Mouse (Mus musculus) limb, embryonic 14.5 days (tissue): ENCODE results near the gene Dusp10. TPM values are rescaled to one million over a fixed set of nuclear protein-coding genes. Genes with fewer than 3 reads are reported as not detected.

Source experiments
- ATAC-seq: fragments of 200-750 bp; cut with Nextera tagmentation; 2 replicates; pipeline ENCODE4 v1.8.0; 2017; ENCODE audit warnings: low read depth, moderate number of reproducible peaks, moderate TSS enrichment; ENCODE audit not compliant: low FRiP score
- DNase-seq: peaks from one replicate; pipeline ENCODE4 v3.0.0-alpha.2; 2015; ENCODE audit warnings: low spot score
- H3K27ac ChIP-seq: fragments of 300-500 bp; sonication (generic); replicated peaks from 2 replicates; pipeline ENCODE4 v1.5.1; 2014; ENCODE audit warnings: low read depth, mild to moderate bottlenecking, low read length, moderate library complexity, mixed read lengths
- H3K27me3 ChIP-seq: fragments of 300-500 bp; sonication (generic); 2 replicates; pipeline ENCODE4 v1.6.1; 2014; ENCODE audit warnings: low read length, mixed read lengths; ENCODE audit not compliant: control insufficient read depth, insufficient read depth
- H3K36me3 ChIP-seq: fragments of 300-500 bp; sonication (generic); 2 replicates; pipeline ENCODE4 v1.6.1; 2014; ENCODE audit warnings: mild to moderate bottlenecking, low read length, moderate library complexity, mixed read lengths; ENCODE audit not compliant: control insufficient read depth, insufficient read depth
- H3K4me1 ChIP-seq: fragments of 300-500 bp; sonication (generic); 2 replicates; pipeline ENCODE4 v1.6.1; 2014; ENCODE audit warnings: antibody characterized with exemption, low read length, mixed read lengths; ENCODE audit not compliant: control insufficient read depth, insufficient read depth
- H3K4me2 ChIP-seq: fragments of 300-500 bp; sonication (generic); replicated peaks from 2 replicates; pipeline ENCODE4 v1.6.1; 2014; ENCODE audit warnings: low read depth, mild to moderate bottlenecking, low read length, moderate library complexity; ENCODE audit not compliant: severe bottlenecking
- H3K4me3 ChIP-seq: fragments of 300-500 bp; sonication (generic); replicated peaks from 2 replicates; pipeline ENCODE4 v1.5.1; 2014; ENCODE audit warnings: low read length
- H3K9ac ChIP-seq: fragments of 300-500 bp; sonication (generic); 2 replicates; pipeline ENCODE4 v1.6.1; 2014; ENCODE audit warnings: mild to moderate bottlenecking, low read depth, low read length, moderate library complexity; ENCODE audit not compliant: severe bottlenecking
- H3K9me3 ChIP-seq: fragments of 300-500 bp; sonication (generic); 2 replicates; pipeline ENCODE4 v1.6.1; 2016; ENCODE audit warnings: low read length; ENCODE audit not compliant: control insufficient read depth
- POLR2A ChIP-seq: fragments of 200-500 bp; IDR thresholded peaks from 2 replicates; pipeline ENCODE4 v1.8.0; 2012; ENCODE audit warnings: inconsistent platforms, mild to moderate bottlenecking, moderate library complexity, borderline replicate concordance; ENCODE audit not compliant: insufficient read depth, insufficient read length; ENCODE audit errors: extremely low read depth
- WGBS: fragments of 180-500 bp; shearing (Covaris S2); extraction: QIAGEN DNeasy Blood & Tissue Kit; methylation state at CpG from one replicate; pipeline ENCODE4 v1.1.7; 2014; 5-methylcytosine and 5-hydroxymethylcytosine counted together
- polyA plus RNA-seq, 2 experiments: library from polyadenylated mRNA; depleted of rRNA in 1 of 2; stranded (reverse) in 1 of 2; unstranded in 1 of 2; fragments of >200 nt; fragmentation: Nextera tagmentation in 1 of 2; extraction: Ambion mirVana in 1 of 2; gene quantifications; 2 replicates each; pipeline versions ENCODE4 v1.2.1 to v1.2.3; 2012 to 2014

Gene Dusp10
- polyA plus RNA-seq, 2 experiments: 16.7 to 22.1 TPM

DNA sequence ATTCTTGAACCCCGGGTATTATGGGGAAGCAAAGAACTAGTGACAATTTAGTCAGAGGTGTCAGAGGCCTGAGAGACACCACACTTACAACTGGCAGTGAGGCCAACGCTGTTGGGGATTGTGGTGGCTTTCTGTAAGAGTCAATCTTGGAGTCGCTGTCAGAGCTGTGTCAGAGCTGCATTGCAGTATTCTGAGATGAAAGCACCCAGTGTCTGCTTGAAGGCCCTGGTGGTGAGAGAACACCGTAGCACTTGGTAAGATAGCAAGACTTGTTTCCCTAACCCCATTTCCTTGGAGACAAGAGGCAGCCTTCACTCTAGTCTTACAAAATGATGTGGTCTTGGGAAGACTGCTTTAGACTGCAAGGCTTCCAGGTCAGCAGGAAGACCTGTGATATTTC, 39.2 kb downstream of the Dusp10 start:
- H3K27me3 ChIP-seq: no peaks in the 10 kb centered on the region
- DNase-seq (no peak), ATAC-seq (no peak)
- H3K4me2 ChIP-seq: no peak overlapping the region
- no peak for TF ChIP-seq POLR2A
- H3K36me3 ChIP-seq: no peaks in the 10 kb centered on the region
- H3K9ac ChIP-seq: no peak overlapping the region
- 60% methylated on average over 4 of the region's 4 CpGs for WGBS
- no peak overlapping the region for H3K27ac ChIP-seq
- H3K9me3 ChIP-seq: no peaks in the 10 kb centered on the region
- no peak overlapping the region for H3K4me3 ChIP-seq
- H3K4me1 ChIP-seq: peaks cover 4% of the 10 kb centered on the region

- ATAC-seq (no peak), DNase-seq (no peak)
- Histone ChIP-seq H3K9me3 (no peaks in the 10 kb centered on the region), H3K9ac (no peak overlapping the region), H3K27me3 (no peaks in the 10 kb centered on the region), H3K4me1 (peaks cover 4% of the 10 kb centered on the region), H3K36me3 (no peaks in the 10 kb centered on the region), H3K27ac (no peak overlapping the region), H3K4me3 (no peak overlapping the region), H3K4me2 (no peak overlapping the region)
- WGBS: 75% methylated on average over 4 of the region's 4 CpGs
- TF ChIP-seq POLR2A: no peak
Observed at GRCm38 (mm10) chr1:184053141-184053540, 40.0 kb downstream of the Dusp10 start.

- no peak overlapping the region for H3K9ac ChIP-seq
- no peaks in the 10 kb centered on the region for H3K27me3 ChIP-seq
- no peak overlapping the region for H3K27ac ChIP-seq
- no peak for ATAC-seq
- H3K4me1 ChIP-seq: peaks cover 4% of the 10 kb centered on the region
- TF ChIP-seq POLR2A: no peak
- H3K36me3 ChIP-seq: no peaks in the 10 kb centered on the region
- H3K4me2 ChIP-seq: no peak overlapping the region
- no peaks in the 10 kb centered on the region for H3K9me3 ChIP-seq
- 91% methylated on average over 4 of the region's 4 CpGs for WGBS
- no peak for DNase-seq
- H3K4me3 ChIP-seq: no peak overlapping the region
Observed at GRCm38 (mm10) chr1:184053711-184054110, 40.6 kb downstream of the Dusp10 start.

DNA sequence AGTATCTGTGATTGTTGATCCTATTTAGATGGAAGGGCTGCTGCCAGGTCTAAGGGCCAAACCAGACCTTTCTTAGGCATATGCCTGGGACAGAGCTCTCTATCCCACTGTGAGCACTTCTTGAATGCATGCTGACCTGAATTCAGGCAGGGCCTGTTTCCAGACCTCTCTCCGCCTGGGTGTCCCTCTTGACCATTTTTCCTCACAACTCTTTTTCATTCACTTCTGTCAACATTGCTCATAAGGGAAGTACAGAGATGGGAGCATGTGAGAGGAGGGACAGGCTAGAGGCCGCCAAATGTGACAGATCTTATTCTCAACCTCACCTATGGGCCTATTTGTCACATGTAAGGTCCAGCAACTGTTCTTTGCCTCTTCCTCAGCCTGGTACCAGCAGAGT, 41.1 kb downstream of the Dusp10 start:
- Histone ChIP-seq H3K4me2 (no peak overlapping the region), H3K9ac (no peak overlapping the region), H3K4me3 (no peak overlapping the region), H3K4me1 (peaks cover 4% of the 10 kb centered on the region), H3K9me3 (no peaks in the 10 kb centered on the region), H3K27me3 (no peaks in the 10 kb centered on the region), H3K36me3 (no peaks in the 10 kb centered on the region; the same call in 1 of the 2 replicates), H3K27ac (no peak overlapping the region)
- no peak for DNase-seq
- WGBS: 97% methylated on average over 2 of the region's 2 CpGs
- no peak for ATAC-seq
- no peak for TF ChIP-seq POLR2A

- no peak for TF ChIP-seq POLR2A
- no peaks in the 10 kb centered on the region for H3K9me3 ChIP-seq
- WGBS: 81% methylated on average over 8 of the region's 8 CpGs
Observed at GRCm38 (mm10) chr1:184058206-184058605, 45.1 kb downstream of the Dusp10 start.

GRCm38 (mm10) chr1:184059814-184060213, 46.7 kb downstream of the Dusp10 start:
- Histone ChIP-seq H3K9ac (no peak overlapping the region), H3K4me2 (no peak overlapping the region), H3K9me3 (no peaks in the 10 kb centered on the region), H3K27ac (no peak overlapping the region), H3K4me1 (no peaks in the 10 kb centered on the region), H3K27me3 (no peaks in the 10 kb centered on the region), H3K4me3 (no peak overlapping the region), H3K36me3 (no peaks in the 10 kb centered on the region; the same call in 1 of the 2 replicates)
- ATAC-seq: no peak
- 82% methylated on average over 3 of the region's 3 CpGs for WGBS
- DNase-seq: no peak
- TF ChIP-seq POLR2A: no peak

More at GRCm38 (mm10) chr1:184058206-184058605, 45.1 kb downstream of the Dusp10 start:
- Histone ChIP-seq H3K27ac (no peak overlapping the region), H3K36me3 (no peaks in the 10 kb centered on the region; the same call in 1 of the 2 replicates), H3K9ac (no peak overlapping the region), H3K27me3 (no peaks in the 10 kb centered on the region), H3K4me1 (no peaks in the 10 kb centered on the region), H3K4me3 (no peak overlapping the region), H3K4me2 (no peak overlapping the region)
- DNase-seq: no peak
- no peak for ATAC-seq
